Mouse (Mus musculus) inflammation-experienced regulatory T-cells, adult 6 months (primary cell): ENCODE measurements around the gene Ankrd45. TPM values are rescaled to one million over a fixed set of nuclear protein-coding genes. Genes with fewer than 3 reads are reported as not detected.
"Not testable (repeated sequence)": the region's sequence is repeated elsewhere in the genome, so short reads cannot be mapped to it uniquely, and the experiment has no call there.

Source experiments
- ATAC-seq: one replicate; pipeline ENCODE4 v1.8.0; 2017
- polyA plus RNA-seq, 3 experiments: library from polyadenylated mRNA; unstranded; fragments of 100-300 nt; shearing (Covaris generic); gene quantifications; one replicate each; pipeline ENCODE4 v1.2.1; 2017

Ankrd45 gene
- polyA plus RNA-seq, 3 experiments from 2014 or later: not detected

GRCm38 (mm10) chr1:161185431-161185830 lies 42.9 kb downstream of the Ankrd45 start:
- ATAC-seq: no peak

- no peak for ATAC-seq
Measured at GRCm38 (mm10) chr1:161190253-161190910, 47.9 kb downstream of the Ankrd45 start.

GRCm38 (mm10) chr1:161195541-161196351 lies 53.3 kb downstream of the Ankrd45 start:
- ATAC-seq: peak; percentile 88

- ATAC-seq: not testable (repeated sequence)
Measured at GRCm38 (mm10) chr1:161196364-161196763, 53.9 kb downstream of the Ankrd45 start.

GRCm38 (mm10) chr1:161199856-161200255 lies 57.4 kb downstream of the Ankrd45 start:
- no peak for ATAC-seq

- ATAC-seq: peak; percentile 64
Measured at GRCm38 (mm10) chr1:161214465-161214864, 72.0 kb downstream of the Ankrd45 start.

GRCm38 (mm10) chr1:161219816-161220215 lies 77.3 kb downstream of the Ankrd45 start:
- ATAC-seq: no peak

Other genes with a start within 250 kb of the Ankrd45 start
- gene Rc3h1, start 236.3 kb upstream of the Ankrd45 start, polyA plus RNA-seq: 10 to 100 TPM; 11.8 to 13.2 (median 12.3) TPM
- 10 to 100 TPM in 1 of 3 experiments, 1 to 10 TPM in 2; 5.1 to 13.6 (median 9.2) TPM for gene Serpinc1, start 164.1 kb upstream of the Ankrd45 start, polyA plus RNA-seq
- 1 to 10 TPM; 6.0 to 8.8 (median 7.1) TPM for gene Zbtb37, start 107.8 kb upstream of the Ankrd45 start, polyA plus RNA-seq
- 10 to 100 TPM; 15.0 to 27.5 (median 16.3) TPM for gene Dars2, start 72.0 kb upstream of the Ankrd45 start, polyA plus RNA-seq
- 10 to 100 TPM; 15.8 to 44.5 (median 19.1) TPM for gene Cenpl, start 72.0 kb upstream of the Ankrd45 start, polyA plus RNA-seq
- 10 to 100 TPM; 27.7 to 38.6 (median 30.0) TPM for gene Klhl20, start 11.2 kb upstream of the Ankrd45 start, polyA plus RNA-seq
- not detected for gene Tex50, start 16.6 kb downstream of the Ankrd45 start, polyA plus RNA-seq
- 100 to 1,000 TPM; 249 to 347 (median 317) TPM for gene Prdx6, start 108.5 kb downstream of the Ankrd45 start, polyA plus RNA-seq